Mouse (Mus musculus): Measurements from ENCODE around the gene Serp2.

DNA sequence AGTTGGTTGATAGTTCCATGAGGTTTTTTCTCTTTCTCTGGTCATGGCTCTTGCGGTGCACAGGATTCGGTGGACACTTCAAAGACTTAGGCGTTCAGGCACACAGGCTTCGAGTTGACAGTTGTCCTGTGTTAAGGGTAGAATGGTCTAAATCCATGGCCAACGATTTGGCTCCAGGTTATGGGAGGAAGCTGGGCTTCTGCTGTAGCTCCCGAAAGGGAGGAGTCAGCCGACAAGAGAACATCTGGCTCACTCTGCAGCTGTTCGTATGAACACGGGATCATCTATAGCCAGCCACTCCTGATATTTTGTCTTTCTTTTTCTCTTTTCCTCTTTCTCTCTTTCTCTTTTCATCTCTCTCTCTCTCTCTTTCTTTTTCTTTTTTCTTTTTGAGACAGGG is 11.9 kb upstream of the Serp2 start:
- TF ChIP-seq POLR2A (IDR thresholded peaks at IDR 0.05; ENCODE audit: borderline replicate concordance, extremely low read depth, low read depth, low read length) (no peak), CTCF (IDR thresholded peaks at IDR 0.05; ENCODE audit: insufficient read depth, low read length) (no peak)
